Mouse (Mus musculus) ES-Bruce4 (cell line): ENCODE data around the gene Lmod1. TPM values are rescaled to one million over a fixed set of nuclear protein-coding genes. Genes with fewer than 3 reads are reported as not detected.

Experiments used
- H3K27ac ChIP-seq: 2 replicates; pipeline ENCODE4 v1.5.1; 2012; ENCODE audit warnings: low read length, inconsistent platforms; ENCODE audit not compliant: insufficient read depth
- H3K27me3 ChIP-seq: 2 replicates; pipeline ENCODE4 v1.6.1; 2012; ENCODE audit warnings: mild to moderate bottlenecking, low read length, inconsistent platforms; ENCODE audit not compliant: control insufficient read depth, poor library complexity, insufficient read depth, severe bottlenecking
- H3K36me3 ChIP-seq: 2 replicates; pipeline ENCODE4 v1.6.1; 2012; ENCODE audit warnings: inconsistent platforms, mild to moderate bottlenecking, low read length, moderate library complexity; ENCODE audit not compliant: control insufficient read depth, poor library complexity, insufficient read depth, severe bottlenecking
- H3K4me1 ChIP-seq: one replicate; pipeline ENCODE4 v1.8.1; 2011; ENCODE audit warnings: low read length; ENCODE audit not compliant: control insufficient read depth, insufficient read depth
- H3K4me3 ChIP-seq: 2 replicates; pipeline ENCODE4 v1.5.1; 2011; ENCODE audit warnings: low read depth, mild to moderate bottlenecking, low read length
- H3K9ac ChIP-seq: 2 replicates; pipeline ENCODE4 v1.6.1; 2012; ENCODE audit warnings: low read depth, mild to moderate bottlenecking, inconsistent platforms; ENCODE audit not compliant: poor library complexity, severe bottlenecking
- H3K9me3 ChIP-seq: replicated peaks from 2 replicates; pipeline ENCODE4 v1.6.1; 2012; ENCODE audit warnings: mild to moderate bottlenecking, low read length, inconsistent platforms; ENCODE audit not compliant: control insufficient read depth, poor library complexity, insufficient read depth, severe bottlenecking
- CTCF ChIP-seq: IDR thresholded peaks from one replicate; pipeline ENCODE4 v1.8.1; 2011; ENCODE audit warnings: low read depth, low read length
- EP300 ChIP-seq: IDR thresholded peaks from 2 replicates; pipeline ENCODE4 v1.6.1; 2011; ENCODE audit warnings: low read depth, low read length; ENCODE audit not compliant: insufficient read depth
- POLR2A ChIP-seq: IDR thresholded peaks from one replicate; pipeline ENCODE4 v1.8.1; 2011; ENCODE audit warnings: low read length; ENCODE audit not compliant: insufficient read depth
- polyA plus RNA-seq: library from polyadenylated mRNA; stranded (reverse); fragments of >200 nt; gene quantifications from 2 replicates; pipeline ENCODE4 v1.2.4, GENCODE M21; 2011; ENCODE audit warnings: low read depth; ENCODE audit not compliant: missing spikeins, insufficient read depth, insufficient read length

Gene Lmod1
- polyA plus RNA-seq, 1 experiment: 2.5 TPM

- Histone ChIP-seq H3K27me3 (no peaks in the 10 kb centered on the region), H3K9me3 (no peaks in the 10 kb centered on the region), H3K27ac (no peak overlapping the region), H3K4me1 (no peaks in the 10 kb centered on the region), H3K36me3 (no peaks in the 10 kb centered on the region), H3K9ac (no peak overlapping the region), H3K4me3 (no peak overlapping the region)
- no peak for TF ChIP-seq POLR2A
- TF ChIP-seq EP300: no peak
Measured at GRCm38 (mm10) chr1:135325934-135326333, 1.3 kb downstream of the Lmod1 start.

GRCm38 (mm10) chr1:135328368-135328767 lies 3.8 kb downstream of the Lmod1 start:
- Histone ChIP-seq H3K27me3 (no peaks in the 10 kb centered on the region), H3K27ac (no peak overlapping the region), H3K4me3 (no peak overlapping the region), H3K4me1 (no peaks in the 10 kb centered on the region), H3K36me3 (no peaks in the 10 kb centered on the region), H3K9me3 (no peaks in the 10 kb centered on the region), H3K9ac (no peak overlapping the region)
- TF ChIP-seq EP300 (no peak), POLR2A (no peak), CTCF (no peak)

GRCm38 (mm10) chr1:135330578-135330977 lies 6.0 kb downstream of the Lmod1 start:
- no peaks in the 10 kb centered on the region for H3K4me1 ChIP-seq
- TF ChIP-seq CTCF (no peak), POLR2A (no peak), EP300 (no peak)

DNA sequence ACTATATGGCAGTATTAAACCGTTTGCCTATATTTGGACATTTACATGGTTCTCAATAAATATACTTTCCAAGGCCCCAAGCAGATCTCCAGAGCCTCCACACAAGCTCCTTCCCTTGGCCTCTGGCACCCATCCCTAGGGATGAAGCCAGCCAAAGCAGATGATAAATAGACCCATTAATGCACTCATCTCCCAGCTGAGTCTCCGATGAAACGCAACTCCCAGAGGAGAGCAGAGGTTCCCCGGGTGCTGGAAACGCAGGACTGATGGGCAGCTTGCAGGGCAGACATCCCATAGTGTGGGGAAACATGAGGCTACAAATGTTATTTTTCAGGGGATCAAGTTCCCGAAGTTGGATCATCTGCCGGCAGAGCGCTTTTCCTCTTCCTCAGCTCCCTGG lies 17.3 kb downstream of the Lmod1 start:
- no peaks in the 10 kb centered on the region for H3K36me3 ChIP-seq
- no peak overlapping the region for H3K9ac ChIP-seq
- H3K4me3 ChIP-seq: no peak overlapping the region
- no peaks in the 10 kb centered on the region for H3K9me3 ChIP-seq
- TF ChIP-seq CTCF (no peak), POLR2A (no peak), EP300 (no peak)
- no peak overlapping the region for H3K27ac ChIP-seq
- H3K27me3 ChIP-seq: no peaks in the 10 kb centered on the region
- no peaks in the 10 kb centered on the region for H3K4me1 ChIP-seq

More at GRCm38 (mm10) chr1:135330578-135330977, 6.0 kb downstream of the Lmod1 start:
- no peak overlapping the region for H3K27ac ChIP-seq
- H3K9ac ChIP-seq: no peak overlapping the region
- no peaks in the 10 kb centered on the region for H3K36me3 ChIP-seq
- H3K4me3 ChIP-seq: no peak overlapping the region
- no peaks in the 10 kb centered on the region for H3K27me3 ChIP-seq
- H3K9me3 ChIP-seq: no peaks in the 10 kb centered on the region

GRCm38 (mm10) chr1:135344026-135344425 lies 19.4 kb downstream of the Lmod1 start:
- no peaks in the 10 kb centered on the region for H3K36me3 ChIP-seq
- TF ChIP-seq POLR2A (no peak), EP300 (peak; percentile 44; the same call in 1 of the 2 replicates)
- peaks cover 2% of the 10 kb centered on the region for H3K4me1 ChIP-seq
- no peaks in the 10 kb centered on the region for H3K27me3 ChIP-seq
- no peak overlapping the region for H3K27ac ChIP-seq
- no peak overlapping the region for H3K9ac ChIP-seq
- H3K9me3 ChIP-seq: no peaks in the 10 kb centered on the region
- no peak overlapping the region for H3K4me3 ChIP-seq

DNA sequence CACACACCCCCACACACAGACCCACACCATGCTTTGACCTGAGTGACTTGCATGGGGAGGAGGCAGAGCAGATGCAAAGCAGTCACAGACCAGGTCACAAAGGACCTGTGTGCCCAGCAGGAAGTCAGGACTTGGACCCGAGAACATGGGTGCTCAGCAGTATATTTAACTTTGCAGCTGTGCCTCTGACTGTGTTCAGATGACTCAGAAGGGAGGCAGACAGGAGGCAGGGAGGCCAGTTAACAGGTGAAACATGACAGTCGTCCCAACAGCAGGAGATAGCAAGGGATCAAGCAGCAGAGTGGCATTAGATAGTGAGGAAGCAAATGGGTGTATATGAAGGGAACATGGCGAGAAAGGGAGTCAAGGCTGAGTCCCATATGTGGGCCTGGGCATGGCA lies 22.3 kb downstream of the Lmod1 start:
- no peaks in the 10 kb centered on the region for H3K27me3 ChIP-seq
- peaks cover 2% of the 10 kb centered on the region for H3K4me1 ChIP-seq
- no peak overlapping the region for H3K27ac ChIP-seq
- H3K36me3 ChIP-seq: no peaks in the 10 kb centered on the region
- no peak overlapping the region for H3K9ac ChIP-seq
- no peak for TF ChIP-seq EP300
- H3K9me3 ChIP-seq: no peaks in the 10 kb centered on the region
- H3K4me3 ChIP-seq: no peak overlapping the region
